Mouse (Mus musculus) lung, postnatal 4 days (tissue): ENCODE measurements around the gene Htr3b.

ENCODE experiments used
- DNase-seq, 2 experiments: peaks; one replicate each; pipeline ENCODE4 v3.0.0; 2021

Gene Htr3b

DNA sequence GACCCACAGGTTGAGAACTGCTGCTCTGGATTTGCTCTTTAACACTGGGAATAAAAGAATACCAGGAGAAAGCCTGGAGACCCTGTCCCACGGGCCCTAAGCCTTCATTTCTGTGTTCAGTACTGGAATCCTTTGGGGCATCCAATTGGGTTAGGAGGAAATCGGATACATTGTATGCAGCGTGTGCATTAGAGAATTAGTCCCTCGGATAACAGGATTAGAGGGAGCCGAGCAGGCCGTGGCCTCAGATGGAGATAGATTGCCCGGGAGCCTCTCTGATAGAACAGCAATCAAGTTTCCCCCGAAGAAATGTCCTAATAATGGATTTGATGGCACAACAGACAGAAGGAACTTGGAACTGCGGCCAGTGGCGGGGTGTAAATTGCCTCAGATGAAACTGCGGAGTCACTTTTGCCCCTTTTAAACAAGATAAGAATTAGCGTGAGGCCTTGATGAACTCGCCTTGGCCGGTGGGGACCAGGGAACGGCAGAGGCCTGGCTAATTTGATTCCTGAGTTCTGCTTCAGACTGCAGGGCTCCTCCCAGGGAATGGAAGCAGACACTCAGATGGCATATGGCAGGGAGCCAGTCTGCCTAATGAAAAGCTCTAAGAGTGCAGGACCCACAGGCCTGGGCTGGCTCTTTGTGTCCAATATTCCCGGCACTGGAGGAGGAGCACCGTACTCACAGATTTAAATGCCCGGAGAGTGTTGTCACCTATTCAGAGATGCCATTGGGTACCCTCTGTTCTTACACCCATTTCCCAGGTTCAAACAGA, 48.6 kb downstream of the Htr3b start:
- DNase-seq = no peak

DNA sequence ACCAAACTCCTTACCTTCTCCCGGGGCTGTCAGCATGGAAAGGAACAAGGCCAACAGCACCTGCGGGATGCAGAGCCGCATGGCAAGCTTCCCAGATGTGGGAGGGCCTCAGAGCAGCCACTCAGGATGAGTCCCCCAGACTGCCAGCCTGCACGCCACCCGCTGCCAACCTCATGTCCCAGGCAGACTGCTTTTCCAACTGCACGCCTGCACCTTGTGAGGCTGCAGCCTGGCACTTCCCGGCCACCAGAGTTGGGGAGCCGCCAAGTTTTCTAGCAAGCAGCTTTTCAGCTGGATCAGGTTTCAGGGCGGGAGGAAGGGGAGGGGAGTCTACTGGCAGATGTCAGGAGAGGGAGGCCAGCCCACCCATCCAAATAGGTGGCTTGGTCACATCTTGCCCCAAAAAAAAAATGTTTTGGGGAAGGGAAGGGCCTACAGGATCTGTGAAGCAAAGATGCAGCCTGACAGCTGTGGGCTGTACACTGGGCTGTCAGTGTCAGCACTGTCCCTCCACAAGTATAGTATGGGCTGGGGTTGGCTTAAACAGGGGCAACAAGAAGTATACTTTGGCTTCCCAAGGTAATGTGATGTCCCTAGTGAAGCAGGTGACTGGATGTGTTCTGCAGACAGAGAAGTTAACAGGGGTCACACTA, 53.8 kb downstream of the Htr3b start, which contains the start of gene Htr3a:
Gene Htr3a (minus strand): TSS at position 215 of the 653 bp plus-strand sequence.
- peak; percentile 22 to 45 for DNase-seq

DNA sequence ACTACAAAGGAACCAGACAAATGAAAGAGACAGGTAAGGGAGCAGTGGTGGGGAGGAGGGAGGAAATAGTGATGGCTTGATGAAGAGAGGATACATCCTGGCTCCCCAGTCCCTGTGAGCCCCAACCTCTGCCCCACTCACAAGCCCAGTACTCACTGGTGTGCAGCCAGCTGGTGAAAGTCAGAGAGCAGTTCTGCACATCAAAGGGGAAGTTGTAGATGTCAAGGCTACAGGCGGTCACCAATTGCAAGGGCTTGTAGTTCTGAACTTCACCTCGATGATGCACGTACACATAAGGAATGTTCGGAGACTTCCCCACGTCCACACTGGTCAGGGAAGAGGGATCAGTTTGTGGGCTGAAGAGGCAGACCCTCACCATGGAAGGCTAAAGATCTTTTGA, 60.4 kb downstream of the Htr3b start:
- DNase-seq = no peak

DNA sequence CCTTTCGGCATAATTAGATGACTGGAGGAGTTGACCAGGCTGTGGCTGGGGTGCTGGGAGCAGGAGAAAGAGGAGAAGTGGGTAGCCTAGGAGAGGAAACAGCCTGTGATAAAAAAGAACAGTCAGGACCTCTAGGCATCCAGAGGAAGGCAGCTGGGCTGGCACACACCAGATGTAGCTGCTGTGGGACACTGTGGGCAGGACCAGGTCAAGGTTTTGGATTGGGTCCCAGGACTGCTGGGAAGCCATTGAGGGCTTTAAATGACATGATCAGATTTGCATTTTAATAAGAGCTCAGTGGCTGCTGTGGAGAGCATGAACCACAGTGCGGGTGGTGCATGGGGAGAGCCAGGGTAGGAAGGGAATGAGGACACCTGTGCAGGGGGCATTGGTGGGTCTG, 61.0 kb downstream of the Htr3b start:
- DNase-seq = no peak

DNA sequence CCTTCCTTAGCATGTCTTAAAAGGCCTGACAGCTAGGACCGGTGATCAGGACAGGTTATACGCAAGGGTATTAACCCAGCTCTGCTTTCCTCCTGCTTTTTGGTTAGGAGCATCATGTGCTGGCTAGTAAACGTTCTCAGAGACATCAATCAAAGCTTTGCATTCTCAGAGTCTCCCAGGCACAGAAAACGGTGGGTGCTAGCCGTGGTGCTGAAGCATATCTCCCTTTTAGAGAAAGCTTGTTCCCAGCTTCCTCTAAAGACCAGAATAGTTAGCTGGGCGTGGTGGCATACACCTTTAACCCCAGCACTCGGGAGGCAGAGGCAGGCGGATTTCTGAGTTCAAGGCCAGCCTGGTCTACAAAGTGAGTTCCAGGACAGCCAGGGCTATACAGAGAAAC, 66.2 kb downstream of the Htr3b start:
- peak in 1 of 2 experiments; percentile 34 for DNase-seq

DNA sequence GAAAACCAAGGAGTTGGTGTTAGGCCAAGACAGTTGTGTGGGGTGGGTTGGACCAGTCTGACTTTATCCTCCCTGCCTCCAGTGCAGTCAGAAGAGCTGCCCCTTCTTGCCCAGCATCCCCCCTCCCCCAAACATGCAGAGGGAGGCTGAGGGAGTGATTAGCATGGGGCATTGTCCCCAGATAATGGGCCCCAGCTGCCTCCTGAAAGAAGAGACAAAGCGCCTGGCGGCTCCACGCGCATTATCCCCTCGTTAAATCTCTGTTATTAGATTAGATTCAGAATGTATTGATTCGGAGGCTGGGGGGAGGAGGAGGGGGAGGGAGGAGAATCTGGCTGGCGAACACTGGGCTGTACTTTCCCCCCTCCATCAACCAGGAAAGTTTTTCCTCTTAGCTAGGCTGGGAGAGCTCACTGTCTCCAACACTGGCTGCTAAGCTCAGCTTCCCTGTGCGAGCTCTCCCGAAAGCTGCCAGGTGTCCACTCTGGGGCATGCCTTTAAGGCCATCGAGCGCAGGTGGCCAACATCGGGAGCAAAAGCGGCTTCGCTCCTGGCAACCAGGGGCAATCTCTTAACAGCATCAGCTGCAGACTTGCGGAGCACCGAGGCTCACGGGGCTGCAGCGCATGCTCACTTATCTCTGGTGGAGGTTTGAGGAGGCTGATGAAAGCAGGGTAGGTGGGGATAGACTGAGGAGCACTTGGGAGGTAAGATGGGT, 68.8 kb downstream of the Htr3b start:
- no peak for DNase-seq

DNA sequence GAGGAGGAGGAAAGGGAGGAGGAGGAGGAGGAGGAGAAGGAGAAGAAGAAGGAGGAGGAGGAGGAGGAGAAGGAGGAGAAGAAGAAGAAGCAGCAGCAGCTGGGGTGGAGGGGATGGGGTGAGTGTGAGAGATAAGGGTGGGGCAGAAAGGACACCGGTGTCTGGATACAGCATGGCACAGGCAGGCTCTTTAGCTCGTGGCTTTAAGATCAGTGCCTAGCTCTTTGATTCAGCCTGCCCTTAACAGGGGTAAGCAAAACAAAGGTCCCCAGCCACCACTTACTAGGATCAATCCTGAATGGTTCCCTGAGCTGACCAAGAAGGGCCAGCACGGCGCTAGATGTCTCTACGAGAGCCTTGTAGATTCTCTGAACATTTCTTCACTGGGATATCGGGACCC, 70.0 kb downstream of the Htr3b start:
- DNase-seq = no peak

DNA sequence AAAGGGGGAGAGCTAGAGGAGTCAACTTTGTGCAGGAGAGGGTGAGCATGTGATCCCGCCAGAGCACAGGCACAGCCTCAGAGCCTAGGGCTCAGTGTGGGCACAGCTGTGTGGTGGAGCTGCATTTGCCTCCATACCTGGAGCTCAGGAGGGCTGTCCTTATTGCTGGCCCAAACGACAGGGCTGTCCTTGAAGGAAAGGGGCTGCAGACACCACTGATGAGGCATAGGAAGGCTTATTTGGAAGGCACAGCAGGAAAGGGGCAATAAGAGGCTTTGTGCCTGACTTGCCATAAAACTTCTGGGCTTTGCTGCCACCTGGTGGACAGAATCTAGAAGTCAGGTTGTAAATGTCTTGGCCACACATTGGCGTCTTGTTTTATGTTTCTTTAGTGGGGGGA, 70.8 kb downstream of the Htr3b start:
- peak; percentile 36 to 75 for DNase-seq

DNA sequence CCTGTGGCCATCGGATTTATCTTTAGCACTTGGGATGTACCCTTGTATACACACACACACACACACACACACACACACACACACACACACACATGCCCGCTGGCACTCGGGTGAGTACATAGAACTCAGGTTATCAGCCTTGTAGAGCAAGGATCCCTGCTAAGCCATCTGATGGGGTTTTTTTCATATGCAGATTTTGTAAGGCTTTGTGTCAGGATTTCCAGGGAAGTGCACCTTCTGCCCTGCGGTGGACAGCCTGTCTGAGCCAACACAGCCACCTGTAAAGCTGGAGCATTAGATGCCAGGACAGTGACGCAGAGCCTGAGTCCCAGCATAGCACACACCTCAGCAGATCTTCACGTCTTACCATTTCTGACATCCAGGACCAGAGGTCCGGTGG, 75.7 kb downstream of the Htr3b start:
- DNase-seq = no peak
